Mouse (Mus musculus) monocyte, adult 59 days (primary cell): Measurements from ENCODE around the gene Tmem38b. TPM values are rescaled to one million over a fixed set of nuclear protein-coding genes. Genes with fewer than 3 reads are reported as not detected.

ENCODE experiments used
- total RNA-seq, 2 experiments: library from RNA; stranded (reverse); gene quantifications; one replicate each; pipeline ENCODE4 v1.2.4; 2023

Tmem38b gene
- total RNA-seq: 10 to 100 TPM; 41.6 to 42.1 TPM

DNA sequence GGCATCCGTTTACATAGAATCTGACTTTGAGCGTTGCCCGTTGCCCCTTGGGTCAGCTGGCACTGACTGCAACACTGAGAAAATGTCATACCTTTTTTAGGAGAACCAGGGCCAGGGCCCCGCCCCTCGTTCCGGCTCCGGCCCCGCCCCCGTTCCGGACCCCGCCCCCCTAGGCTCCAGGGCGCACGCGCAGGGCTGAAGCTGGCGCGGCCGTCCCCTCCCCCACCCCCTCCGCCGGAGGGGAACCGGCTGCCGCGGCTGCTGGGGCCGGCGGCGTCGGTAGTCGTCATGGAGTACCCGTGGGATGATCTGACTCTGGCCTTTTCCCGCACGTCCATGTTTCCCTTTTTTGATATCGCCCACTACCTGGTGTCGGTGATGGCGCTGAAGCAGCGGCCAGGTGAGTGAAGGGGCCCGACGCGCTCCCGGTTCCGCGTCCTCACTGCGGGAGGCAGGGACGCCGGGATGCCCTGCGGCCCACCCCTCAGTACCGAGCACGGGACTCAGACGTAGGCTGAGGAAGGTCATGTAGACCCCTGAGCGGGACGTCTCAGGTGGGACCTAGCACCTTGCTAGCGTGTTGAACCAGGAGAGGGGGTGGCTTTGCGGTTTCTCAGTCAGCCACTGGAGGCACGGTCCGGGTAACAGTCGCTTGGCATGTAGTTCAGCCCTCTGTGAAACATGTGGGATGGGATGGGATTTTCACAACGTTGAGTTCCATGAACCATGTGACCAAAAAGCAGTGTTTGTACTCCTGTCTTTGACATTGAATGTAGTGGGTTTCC is at the start of gene Tmem38b:
Gene Tmem38b, plus strand, starts transcription at position 225 of the 785 bp plus-strand sequence.

Other genes with a start within 250 kb of the Tmem38b start
- gene Fsd1l, start 194.6 kb upstream of the Tmem38b start, total RNA-seq: 1 to 10 TPM; 1.1 to 1.4 TPM
- gene Fktn, start 112.0 kb upstream of the Tmem38b start, total RNA-seq: 1 to 10 TPM; 2.5 to 3.2 TPM
- under 1 TPM in 1 of 2 experiments, not detected in 1; 0.18 TPM for gene Tal2, start 46.3 kb upstream of the Tmem38b start, total RNA-seq